Mouse (Mus musculus) B cell, adult 62 days (primary cell): ENCODE results near the gene Frrs1l. TPM values are rescaled to one million over a fixed set of nuclear protein-coding genes. Genes with fewer than 3 reads are reported as not detected.

Source experiments
- total RNA-seq: library from RNA; stranded (reverse); gene quantifications from 4 replicates; pipeline ENCODE4 v1.2.4, GENCODE M21; 2023

The Frrs1l gene
- total RNA-seq, result not detected in 4 replicates

DNA sequence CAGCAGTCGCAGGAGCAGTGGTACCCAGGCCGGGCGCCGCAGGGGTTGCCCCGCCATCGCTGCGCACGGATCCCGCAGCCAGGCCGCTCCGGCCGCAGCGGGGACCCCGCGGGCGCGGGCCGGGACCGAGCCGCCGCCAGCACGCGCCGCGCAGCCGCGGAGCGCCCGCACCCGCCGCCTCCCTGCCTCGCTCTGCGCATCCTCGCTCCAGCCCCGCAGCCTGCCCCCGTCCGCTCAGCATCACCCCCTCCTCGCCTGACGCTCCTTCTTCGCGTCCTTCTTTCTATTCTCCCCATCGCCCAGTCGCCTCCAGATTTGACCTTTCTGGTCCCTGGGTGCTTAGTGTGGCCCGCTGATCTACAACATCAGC lies at the start of gene Frrs1l:
Frrs1l (minus strand) TSS at position 177 of the 370 bp plus-strand sequence.

DNA sequence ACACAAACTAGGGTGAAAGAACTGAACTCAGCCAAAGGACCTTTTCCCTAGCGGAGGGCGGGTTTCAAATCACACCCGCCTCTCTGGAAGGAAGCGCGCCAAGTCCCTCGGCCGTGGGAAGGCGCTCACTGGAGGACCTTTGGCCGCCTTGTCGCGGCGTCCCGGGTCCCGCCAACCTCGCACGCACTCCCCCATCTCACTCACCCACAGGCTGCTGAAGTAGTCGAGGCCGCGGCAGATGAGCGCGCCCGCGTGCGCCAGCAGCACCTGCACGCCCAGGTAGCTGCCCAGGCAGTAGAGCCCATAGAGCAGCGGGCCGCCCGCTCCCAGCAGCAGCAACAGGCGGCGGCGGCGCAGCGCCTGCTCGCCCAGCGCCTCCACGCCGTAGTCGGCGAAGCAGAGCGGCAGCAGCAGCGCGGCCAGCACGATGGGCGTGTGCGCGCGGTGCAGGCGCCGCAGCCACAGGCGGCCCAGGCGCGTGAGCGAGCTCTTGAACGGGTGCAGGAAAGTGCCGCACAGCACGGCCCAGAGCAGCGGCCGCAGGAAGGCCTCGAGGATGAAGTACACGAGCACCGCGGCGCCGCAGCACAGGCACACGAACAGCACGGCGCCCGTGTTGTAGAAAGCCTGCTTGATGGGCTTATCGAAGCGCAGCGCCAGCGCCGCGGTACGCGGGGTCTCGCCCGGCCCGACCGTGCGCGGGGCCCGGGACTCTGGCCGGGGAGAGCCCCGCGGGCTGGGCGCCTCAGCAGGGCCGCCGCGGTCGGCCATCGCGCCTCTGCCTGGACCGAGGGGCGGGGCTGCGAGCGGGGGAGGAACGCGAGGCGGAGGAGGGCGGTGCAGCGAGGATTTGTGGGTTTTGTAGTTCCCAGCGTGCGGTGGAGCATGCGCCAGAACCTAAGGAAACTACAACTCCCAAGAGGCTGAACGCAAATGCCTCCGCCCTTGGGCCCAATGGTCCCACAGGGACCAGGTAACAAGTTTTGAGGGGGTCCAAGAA lies 43.2 kb downstream of the Frrs1l start, which contains the start of gene Tmem245:
Tmem245 (minus strand) TSS at position 797 of the 1,000 bp plus-strand sequence.

Other genes starting within 250 kb of the Frrs1l start
- 1.1 to 2.4 TPM (median 1.6 TPM) in 4 replicates for gene Actl7b, start 248.9 kb downstream of the Frrs1l start, total RNA-seq
- gene Actl7a, start 247.0 kb downstream of the Frrs1l start, total RNA-seq, result not detected in 4 replicates
- 41.8 to 52.7 TPM (median 46.5 TPM) in 4 replicates for gene Elp1, start 188.1 kb downstream of the Frrs1l start, total RNA-seq
- gene Fam206a, start 188.0 kb downstream of the Frrs1l start, total RNA-seq, result 20.8 to 26.2 TPM (median 24.1 TPM) in 4 replicates
- gene Ctnnal1, start 125.2 kb downstream of the Frrs1l start, total RNA-seq, result 4.4 to 9.5 TPM (median 7.7 TPM) in 4 replicates
- 27.2 to 33.5 TPM (median 31.0 TPM) in 4 replicates for gene Tmem245, start 43.0 kb downstream of the Frrs1l start, total RNA-seq
- 0.33 to 1.6 TPM (median 0.52 TPM) in 3 of 4 replicates, not detected in the other for gene Epb41l4b, start 153.0 kb upstream of the Frrs1l start, total RNA-seq